In genomic region chr16:58523044-58523859, GRCm38 (mm10) we compare ENCODE assay signal across 8 mouse cellular contexts. TPM values are rescaled to one million over a fixed set of nuclear protein-coding genes. Genes with fewer than 3 reads are reported as not detected.
A peak's percentile ranks its signal among the peaks of the same experiment; 100 is the strongest.
DNase-seq lines count a peak whose midpoint lies in the region; ATAC-seq and TF ChIP-seq lines count a peak whose summit lies in the region.

No protein-coding gene starts in this region.

- H3K79me2 ChIP-seq in CH12.LX (replicated peaks; ENCODE audit: control insufficient read depth, extremely low read depth, insufficient read depth, poor library complexity, severe bottlenecking): peaks cover 54% of the 10 kb centered on the region

- under 1% methylated on average over 58 of the region's 58 CpGs for WGBS in heart, embryonic 13.5 days
- WGBS in kidney, embryonic 16.5 days: under 1% methylated on average over 58 of the region's 58 CpGs
- WGBS in lung, embryonic 15.5 days: under 1% methylated on average over 58 of the region's 58 CpGs
- WGBS in olfactory bulb, adult 2 months: under 1% methylated on average over 58 of the region's 58 CpGs
- WGBS in thymus, adult 2 months: 1% methylated on average over 58 of the region's 58 CpGs

- TF ChIP-seq EP300 in CH12.LX (IDR thresholded peaks at IDR 0.05; ENCODE audit: low read length): 0 out of 2 replicates have a peak, but pooled peaks have one; percentile 23

- H3K27me3 ChIP-seq in CH12.LX (replicated peaks): no peaks in the 10 kb centered on the region
- no peaks in the 10 kb centered on the region for H3K27me3 ChIP-seq in heart, embryonic 13.5 days (replicated peaks)
- H3K27me3 ChIP-seq in kidney, embryonic 16.5 days (ENCODE audit: insufficient read depth, low read length): no peaks in the 10 kb centered on the region
- no peaks in the 10 kb centered on the region for H3K27me3 ChIP-seq in lung, embryonic 15.5 days
- peaks cover 2% of the 10 kb centered on the region for H3K27me3 ChIP-seq in thymus, adult 2 months (ENCODE audit: control insufficient read depth, insufficient read depth, low read length)

- H3K4me3 ChIP-seq in CH12.LX (replicated peaks in 1 of 3; ENCODE audit: low read depth in 2 of 3, low read length in 2 of 3, poor library complexity in 1 of 3): peak overlapping the region; percentile 89 to 97 (median 95)
- H3K4me3 ChIP-seq in heart, embryonic 13.5 days: peak overlapping the region; percentile 66
- peak overlapping the region; percentile 91 for H3K4me3 ChIP-seq in kidney, embryonic 16.5 days (ENCODE audit: low read length)
- peak overlapping the region; percentile 73 for H3K4me3 ChIP-seq in lung, embryonic 15.5 days
- H3K4me3 ChIP-seq in olfactory bulb, adult 2 months (ENCODE audit: insufficient read depth, low read depth, low read length): peak overlapping the region; percentile 55
- H3K4me3 ChIP-seq in thymus, adult 2 months (ENCODE audit: control insufficient read depth, insufficient read depth, low read length): peak overlapping the region; percentile 53

- no peak for DNase-seq in CH12.LX (ENCODE audit: extremely low read depth)
- DNase-seq in brain, embryonic 14.5 days (ENCODE audit: low read depth): peak; percentile 75
- peak; percentile 58 for DNase-seq in thymus, adult 2 months

- H3K4me2 ChIP-seq in CH12.LX (ENCODE audit: insufficient read depth, low read depth, poor library complexity, severe bottlenecking): peak overlapping the region; percentile 99; the same call in 1 of the 2 replicates
- H3K4me2 ChIP-seq in heart, embryonic 13.5 days: peak overlapping the region; percentile 85
- H3K4me2 ChIP-seq in kidney, embryonic 16.5 days (replicated peaks; ENCODE audit: low read depth, low read length): peak overlapping the region; percentile 56
- H3K4me2 ChIP-seq in lung, embryonic 15.5 days: peak overlapping the region; percentile 93

- no peaks in the 10 kb centered on the region for H3K9me3 ChIP-seq in CH12.LX (replicated peaks; ENCODE audit: low read length)
- H3K9me3 ChIP-seq in heart, embryonic 13.5 days: no peaks in the 10 kb centered on the region
- H3K9me3 ChIP-seq in kidney, embryonic 16.5 days (ENCODE audit: low read length): peaks cover 6% of the 10 kb centered on the region
- no peaks in the 10 kb centered on the region for H3K9me3 ChIP-seq in lung, embryonic 15.5 days

- no peak for TF ChIP-seq CTCF in CH12.LX (conservative IDR thresholded peaks at IDR 0.05 in 1 of 2, IDR thresholded peaks at IDR 0.05 in 1 of 2; ENCODE audit: low read depth in 2 of 2, low read length in 2 of 2)
- TF ChIP-seq CTCF in brain, embryonic 14.5 days (IDR thresholded peaks at IDR 0.05; ENCODE audit: borderline replicate concordance, extremely low read depth, insufficient read depth, insufficient read length): no peak
- no peak for TF ChIP-seq CTCF in olfactory bulb, adult 2 months (IDR thresholded peaks at IDR 0.05; ENCODE audit: insufficient read depth, low read depth, low read length)
- no peak for TF ChIP-seq CTCF in thymus, adult 2 months (IDR thresholded peaks at IDR 0.05; ENCODE audit: borderline replicate concordance, control insufficient read depth, extremely low read depth, insufficient read depth, low read length, poor library complexity)

- in situ Hi-C loops in CH12.LX (cut with MboI; ENCODE audit: low pct_ligation_motif_present, low pct_unique_long_range_greater_than_20kb, low sequenced_read_pairs): no loop called here

- peaks cover 0 to 7% of the 10 kb centered on the region in 2 experiments; a peak in 2 of 4 replicates for H3K4me1 ChIP-seq in CH12.LX (ENCODE audit: control insufficient read depth in 1 of 2, insufficient read depth in 2 of 2)
- H3K4me1 ChIP-seq in heart, embryonic 13.5 days: peaks cover 32% of the 10 kb centered on the region
- peaks cover 17% of the 10 kb centered on the region for H3K4me1 ChIP-seq in kidney, embryonic 16.5 days (ENCODE audit: insufficient read depth, low read length)
- H3K4me1 ChIP-seq in lung, embryonic 15.5 days: no peaks in the 10 kb centered on the region
- H3K4me1 ChIP-seq in olfactory bulb, adult 2 months (ENCODE audit: control insufficient read depth, insufficient read depth, low read length): no peaks in the 10 kb centered on the region
- peaks cover 10% of the 10 kb centered on the region; the same call in 1 of the 2 replicates for H3K4me1 ChIP-seq in thymus, adult 2 months (replicated peaks; ENCODE audit: control insufficient read depth, insufficient read depth, low read length)

- H3K36me3 ChIP-seq in CH12.LX (replicated peaks in 1 of 2; ENCODE audit: control insufficient read depth in 1 of 2, insufficient read depth in 1 of 2, low read length in 1 of 2): no peaks in the 10 kb centered on the region
- no peaks in the 10 kb centered on the region for H3K36me3 ChIP-seq in heart, embryonic 13.5 days
- H3K36me3 ChIP-seq in kidney, embryonic 16.5 days (ENCODE audit: insufficient read depth, low read length): no peaks in the 10 kb centered on the region
- no peaks in the 10 kb centered on the region for H3K36me3 ChIP-seq in lung, embryonic 15.5 days
- H3K36me3 ChIP-seq in thymus, adult 2 months (ENCODE audit: control insufficient read depth, insufficient read depth, low read length): no peaks in the 10 kb centered on the region

- ATAC-seq in erythroid progenitor cell, adult 5-6 weeks (replicated peaks; ENCODE audit: low FRiP score, poor library complexity, severe bottlenecking): peak; percentile 63
- peak; percentile 80 for ATAC-seq in heart, embryonic 13.5 days (ENCODE audit: extremely low read depth, insufficient number of reproducible peaks, low FRiP score, low TSS enrichment)
- ATAC-seq in kidney, embryonic 16.5 days (ENCODE audit: low FRiP score, low TSS enrichment): peak; percentile 92
- ATAC-seq in lung, embryonic 15.5 days (ENCODE audit: borderline replicate concordance, extremely low read depth, low FRiP score, low TSS enrichment): peak; percentile 90

- peak overlapping the region; percentile 93 for H3K9ac ChIP-seq in CH12.LX (ENCODE audit: insufficient read depth, low read depth)
- H3K9ac ChIP-seq in heart, embryonic 13.5 days: peak overlapping the region; percentile 95
- H3K9ac ChIP-seq in kidney, embryonic 16.5 days (replicated peaks; ENCODE audit: low read length): peak overlapping the region; percentile 92
- H3K9ac ChIP-seq in lung, embryonic 15.5 days: peak overlapping the region; percentile 76

- H3K27ac ChIP-seq in CH12.LX (ENCODE audit: insufficient read depth, low read depth): peak overlapping the region; percentile 89
- H3K27ac ChIP-seq in heart, embryonic 13.5 days (replicated peaks): peak overlapping the region; percentile 89
- H3K27ac ChIP-seq in kidney, embryonic 16.5 days (ENCODE audit: low read length): peak overlapping the region; percentile 96
- peak overlapping the region; percentile 81 for H3K27ac ChIP-seq in lung, embryonic 15.5 days
- no peak overlapping the region; the same call in 1 of the 2 replicates for H3K27ac ChIP-seq in olfactory bulb, adult 2 months (ENCODE audit: insufficient read depth, low read depth, low read length)
- H3K27ac ChIP-seq in thymus, adult 2 months (ENCODE audit: control insufficient read depth, insufficient read depth, low read length): peak overlapping the region; percentile 28; the same call in 1 of the 2 replicates

- peak; percentile 63 for TF ChIP-seq POLR2A in CH12.LX (IDR thresholded peaks at IDR 0.05; ENCODE audit: low read depth, low read length)
- no peak for TF ChIP-seq POLR2A in brain, embryonic 14.5 days (IDR thresholded peaks at IDR 0.05; ENCODE audit: borderline replicate concordance, extremely low read depth, insufficient read depth, insufficient read length, poor library complexity, severe bottlenecking)
- no peak for TF ChIP-seq POLR2A in olfactory bulb, adult 2 months (IDR thresholded peaks at IDR 0.05; ENCODE audit: insufficient read depth, low read depth, low read length)
- no peak for TF ChIP-seq POLR2A in thymus, adult 2 months (IDR thresholded peaks at IDR 0.05; ENCODE audit: control insufficient read depth, extremely low read depth, insufficient read depth, low read length, poor library complexity)

- dilution Hi-C loops in CH12.LX (cut with MboI; ENCODE audit: extremely low pct_ligation_motif_present, extremely low pct_unique_long_range_greater_than_20kb, low sequenced_read_pairs): no loop called here

- TF ChIP-seq RAD21 in CH12.LX (IDR thresholded peaks at IDR 0.05; ENCODE audit: low read depth, low read length): no peak

TF ChIP-seq in CH12.LX, 34 proteins besides CTCF, POLR2A, EP300 and RAD21 (continues in another document):
- no peak; the same call in 1 of the 2 replicates for TF ChIP-seq CHD1 (IDR thresholded peaks at IDR 0.05; ENCODE audit: low read depth, low read length)
- peak; percentile 32; the same call in 1 of the 2 replicates for TF ChIP-seq ZMIZ1 (IDR thresholded peaks at IDR 0.05; ENCODE audit: low read depth, low read length)
- TF ChIP-seq PAX5 (IDR thresholded peaks at IDR 0.05; ENCODE audit: low read length): no peak
- no peak for TF ChIP-seq JUN (IDR thresholded peaks at IDR 0.05; ENCODE audit: insufficient read depth, low read depth, low read length)
- TF ChIP-seq MAZ (IDR thresholded peaks at IDR 0.05; ENCODE audit: low read depth, low read length): no peak
- TF ChIP-seq RCOR1 (conservative IDR thresholded peaks at IDR 0.05; ENCODE audit: low read depth, low read length): 0 out of 2 replicates have a peak, but pooled peaks have one; percentile 53
- no peak; the same call in 1 of the 2 replicates for TF ChIP-seq CHD2 (IDR thresholded peaks at IDR 0.05; ENCODE audit: low read length)
- peak; percentile 37; the same call in 1 of the 2 replicates for TF ChIP-seq JUND (conservative IDR thresholded peaks at IDR 0.05; ENCODE audit: low read depth, low read length)
- no peak for TF ChIP-seq USF2 (conservative IDR thresholded peaks at IDR 0.05; ENCODE audit: low read depth, low read length)
- 0 out of 2 replicates have a peak, but pooled peaks have one; percentile 7 for TF ChIP-seq ELF1 (IDR thresholded peaks at IDR 0.05; ENCODE audit: low read depth, low read length)
- TF ChIP-seq MAX (IDR thresholded peaks at IDR 0.05; ENCODE audit: low read length): peak; percentile 57; the same call in 1 of the 2 replicates
- no peak for TF ChIP-seq ZNF384 (IDR thresholded peaks at IDR 0.05; ENCODE audit: low read depth, low read length)

RNA-seq across cellular contexts. Expression of gene St3gal6, which starts 0.8 kb away (rescaled TPM):
- total RNA-seq in CH12.LX (2012; rRNA removed): 149 and 167 TPM in 2 replicates
- 225 and 240 TPM in 2 replicates for total RNA-seq in CH12.LX (2014; rRNA removed)
- polyA plus RNA-seq in CH12.LX (2012; ENCODE audit: insufficient read length, low read depth): 391 and 420 TPM in 2 replicates
- polyA plus RNA-seq in brain, embryonic 14.5 days (2012; rRNA removed): 7.2 and 8.5 TPM in 2 replicates
- total RNA-seq in erythroid progenitor cell, adult 5-6 weeks (2015; ENCODE audit: low replicate concordance): 106 and 111 TPM in 2 replicates
- total RNA-seq in erythroid progenitor cell, adult 5-6 weeks (2017; ENCODE audit: low replicate concordance): 119 and 127 TPM in 2 replicates
- 13.8 and 16.0 TPM in 2 replicates for polyA plus RNA-seq in heart, embryonic 13.5 days (2015; fragmentation: Nextera tagmentation; extraction: Ambion mirVana)
- 80.5 and 89.9 TPM in 2 replicates for polyA plus RNA-seq in kidney, embryonic 16.5 days (2015; fragmentation: Nextera tagmentation; extraction: Ambion mirVana)
- 27.3 and 29.7 TPM in 2 replicates for polyA plus RNA-seq in lung, embryonic 15.5 days (2015; fragmentation: Nextera tagmentation; extraction: Ambion mirVana)
- not detected in 2 replicates for polyA plus RNA-seq in olfactory bulb, adult 2 months (2012; ENCODE audit: insufficient read depth, insufficient read length, low replicate concordance, missing spikeins)
- 17.5 and 21.8 TPM in 2 replicates for polyA plus RNA-seq in thymus, adult 2 months (2012; rRNA removed)
